Mouse (Mus musculus): Measurements from ENCODE around the gene Gm9789. TPM values are rescaled to one million over a fixed set of nuclear protein-coding genes. Genes with fewer than 3 reads are reported as not detected.
"Not testable (repeated sequence)": the region's sequence is repeated elsewhere in the genome, so short reads cannot be mapped to it uniquely, and the experiment has no call there.

The Gm9789 gene
- not detected in 2 replicates for polyA plus RNA-seq (2016; fragmentation: Nextera tagmentation; extraction: Ambion mirVana)

- 86% methylated on average over 4 of the region's 4 CpGs for WGBS
- Histone ChIP-seq H3K9me3 (0 out of 2 replicates have a peak, but pooled peaks cover 4% of the 10 kb centered on the region), H3K27ac (no peak within 1 kb of the TSS), H3K4me3 (no peak within 1 kb of the TSS), H3K4me1 (replicated peaks) (no peaks in the 10 kb centered on the region), H3K27me3 (ENCODE audit: insufficient read depth, poor library complexity, severe bottlenecking) (no peaks in the 10 kb centered on the region), H3K36me3 (no peaks in the 10 kb centered on the region)
- no peak for DNase-seq (ENCODE audit: low spot score)
Measured at GRCm38 (mm10) chr16:89157652-89158051, at the start of gene Gm9789. TSS of gene Gm9789 (plus strand) at chr16:89157952.

- Histone ChIP-seq H3K27me3 (ENCODE audit: insufficient read depth, poor library complexity, severe bottlenecking) (no peaks in the 10 kb centered on the region), H3K9me3 (no peaks in the 10 kb centered on the region), H3K36me3 (no peaks in the 10 kb centered on the region), H3K4me1 (replicated peaks) (no peaks in the 10 kb centered on the region), H3K27ac (no peak within 1 kb of the TSS), H3K4me3 (no peak within 1 kb of the TSS)
- no peak for DNase-seq (ENCODE audit: low spot score)
- 91% methylated on average over 1 of the region's 1 CpGs for WGBS
Measured at GRCm38 (mm10) chr16:89140551-89140950, 17.2 kb upstream of the Gm9789 start, which contains the start of gene Gm6358. TSS of gene Gm6358 (plus strand) at chr16:89140851.

- no peak within 1 kb of the TSS for H3K27ac ChIP-seq
- 95% methylated on average over 1 of the region's 1 CpGs for WGBS
- no peaks in the 10 kb centered on the region for H3K4me1 ChIP-seq (replicated peaks)
- H3K27me3 ChIP-seq (ENCODE audit: insufficient read depth, poor library complexity, severe bottlenecking): no peaks in the 10 kb centered on the region
- no peaks in the 10 kb centered on the region for H3K9me3 ChIP-seq
- no peak within 1 kb of the TSS for H3K4me3 ChIP-seq
- DNase-seq (ENCODE audit: low spot score): no peak
- no peaks in the 10 kb centered on the region for H3K36me3 ChIP-seq
Measured at GRCm38 (mm10) chr16:89150786-89151185, 7.0 kb upstream of the Gm9789 start, which contains the start of gene Gm10061. TSS of gene Gm10061 (plus strand) at chr16:89151086.

- not testable (repeated sequence) for H3K27me3 ChIP-seq (ENCODE audit: insufficient read depth, poor library complexity, severe bottlenecking); H3K9me3 ChIP-seq; DNase-seq (ENCODE audit: low spot score); H3K36me3 ChIP-seq; H3K4me3 ChIP-seq; H3K27ac ChIP-seq; H3K4me1 ChIP-seq (replicated peaks)
Measured at GRCm38 (mm10) chr16:89169190-89169589, 11.4 kb downstream of the Gm9789 start, which contains the start of gene Gm7735. TSS of gene Gm7735 (plus strand) at chr16:89169490.

GRCm38 (mm10) chr16:89174435-89174834 lies 16.7 kb downstream of the Gm9789 start, which contains the start of gene 1110057P08Rik:
TSS of gene 1110057P08Rik (plus strand) at chr16:89174735.
- Histone ChIP-seq H3K9me3 (no peaks in the 10 kb centered on the region), H3K4me1 (replicated peaks) (no peaks in the 10 kb centered on the region), H3K36me3 (no peaks in the 10 kb centered on the region), H3K27ac (no peak within 1 kb of the TSS), H3K4me3 (no peak within 1 kb of the TSS), H3K27me3 (ENCODE audit: insufficient read depth, poor library complexity, severe bottlenecking) (no peaks in the 10 kb centered on the region)
- no peak for DNase-seq (ENCODE audit: low spot score)
- WGBS: 77% methylated on average over 2 of the region's 2 CpGs

GRCm38 (mm10) chr16:89188621-89189020 lies 30.9 kb downstream of the Gm9789 start:
- Histone ChIP-seq H3K9me3 (no peaks in the 10 kb centered on the region), H3K27ac (no peak overlapping the region), H3K36me3 (no peaks in the 10 kb centered on the region), H3K27me3 (ENCODE audit: insufficient read depth, poor library complexity, severe bottlenecking) (no peaks in the 10 kb centered on the region), H3K4me3 (no peak overlapping the region), H3K4me1 (replicated peaks) (no peaks in the 10 kb centered on the region)
- 84% methylated on average over 4 of the region's 4 CpGs for WGBS
- no peak for DNase-seq (ENCODE audit: low spot score)

- Histone ChIP-seq H3K36me3 (no peaks in the 10 kb centered on the region), H3K27me3 (ENCODE audit: insufficient read depth, poor library complexity, severe bottlenecking) (no peaks in the 10 kb centered on the region), H3K27ac (no peak within 1 kb of the TSS), H3K4me3 (no peak within 1 kb of the TSS), H3K4me1 (replicated peaks) (no peaks in the 10 kb centered on the region), H3K9me3 (no peaks in the 10 kb centered on the region)
- 73% methylated on average over 1 of the region's 1 CpGs for WGBS
- no peak for DNase-seq (ENCODE audit: low spot score)
Measured at GRCm38 (mm10) chr16:89205561-89205960, 47.8 kb downstream of the Gm9789 start, which contains the start of gene Krtap20-2. TSS of gene Krtap20-2 (plus strand) at chr16:89205861.

Other genes starting within 250 kb of the Gm9789 start
- not detected in 2 replicates for gene Krtap19-9b, start 225.7 kb upstream of the Gm9789 start, polyA plus RNA-seq (2016; fragmentation: Nextera tagmentation; extraction: Ambion mirVana)
- gene Krtap16-3, start 195.1 kb upstream of the Gm9789 start, polyA plus RNA-seq (2016; fragmentation: Nextera tagmentation; extraction: Ambion mirVana): not detected in 2 replicates
- gene Krtap22-2, start 147.2 kb upstream of the Gm9789 start, polyA plus RNA-seq (2016; fragmentation: Nextera tagmentation; extraction: Ambion mirVana): not detected in 2 replicates
- not detected in 2 replicates for gene Gm10229, start 142.7 kb upstream of the Gm9789 start, polyA plus RNA-seq (2016; fragmentation: Nextera tagmentation; extraction: Ambion mirVana)
- not detected in 2 replicates for gene Krtap6-1, start 126.3 kb upstream of the Gm9789 start, polyA plus RNA-seq (2016; fragmentation: Nextera tagmentation; extraction: Ambion mirVana)
- not detected in 2 replicates for gene Gm10228, start 116.5 kb upstream of the Gm9789 start, polyA plus RNA-seq (2016; fragmentation: Nextera tagmentation; extraction: Ambion mirVana)
- gene Krtap6-5, start 110.1 kb upstream of the Gm9789 start, polyA plus RNA-seq (2016; fragmentation: Nextera tagmentation; extraction: Ambion mirVana): not detected in 2 replicates
- gene 1110025L11Rik, start 94.0 kb upstream of the Gm9789 start, polyA plus RNA-seq (2016; fragmentation: Nextera tagmentation; extraction: Ambion mirVana): not detected in 2 replicates
- not detected in 2 replicates for gene Krtap6-3, start 73.9 kb upstream of the Gm9789 start, polyA plus RNA-seq (2016; fragmentation: Nextera tagmentation; extraction: Ambion mirVana)
- not detected in 2 replicates for gene Gm6358, start 17.1 kb upstream of the Gm9789 start, polyA plus RNA-seq (2016; fragmentation: Nextera tagmentation; extraction: Ambion mirVana)
- gene Gm10061, start 6.9 kb upstream of the Gm9789 start, polyA plus RNA-seq (2016; fragmentation: Nextera tagmentation; extraction: Ambion mirVana): not detected in 2 replicates
- not detected in 2 replicates for gene Gm7735, start 11.5 kb downstream of the Gm9789 start, polyA plus RNA-seq (2016; fragmentation: Nextera tagmentation; extraction: Ambion mirVana)
- gene 1110057P08Rik, start 16.8 kb downstream of the Gm9789 start, polyA plus RNA-seq (2016; fragmentation: Nextera tagmentation; extraction: Ambion mirVana): not detected in 2 replicates
- not detected in 2 replicates for gene Krtap20-2, start 47.9 kb downstream of the Gm9789 start, polyA plus RNA-seq (2016; fragmentation: Nextera tagmentation; extraction: Ambion mirVana)
- gene Krtap21-1, start 245.9 kb downstream of the Gm9789 start, polyA plus RNA-seq (2016; fragmentation: Nextera tagmentation; extraction: Ambion mirVana): not detected in 2 replicates